Mouse (Mus musculus): ENCODE measurements around the gene Ciao2b. TPM values are rescaled to one million over a fixed set of nuclear protein-coding genes. Genes with fewer than 3 reads are reported as not detected.
"Not testable (repeated sequence)": the region's sequence is repeated elsewhere in the genome, so short reads cannot be mapped to it uniquely, and the experiment has no call there.

The Ciao2b gene
- polyA plus RNA-seq (2014; fragmentation: Nextera tagmentation; extraction: Ambion mirVana): 96.9 and 99.1 TPM in 2 replicates

- H3K9me3 ChIP-seq (ENCODE audit: control insufficient read depth, low read length): no peaks in the 10 kb centered on the region
- no peaks in the 10 kb centered on the region; the same call in 1 of the 2 replicates for H3K36me3 ChIP-seq (ENCODE audit: control insufficient read depth, insufficient read depth, low read length)
- DNase-seq (ENCODE audit: low spot score): peak; percentile 88
- peak within 1 kb of the TSS; percentile 95 for H3K4me2 ChIP-seq (ENCODE audit: low read depth)
- peak within 1 kb of the TSS; percentile 35; the same call in 1 of the 2 replicates for H3K27ac ChIP-seq (ENCODE audit: low read depth, low read length)
- H3K4me3 ChIP-seq (ENCODE audit: low read depth, low read length): peak within 1 kb of the TSS; percentile 85
- under 1% methylated on average over 66 of the region's 66 CpGs for WGBS
- peak; percentile 95 for ATAC-seq (ENCODE audit: insufficient read depth, low FRiP score, low TSS enrichment)
- peak within 1 kb of the TSS; percentile 73 for H3K9ac ChIP-seq (ENCODE audit: low read length)
- H3K27me3 ChIP-seq (ENCODE audit: control insufficient read depth, insufficient read depth, low read length): no peaks in the 10 kb centered on the region
- peaks cover 9% of the 10 kb centered on the region for H3K4me1 ChIP-seq (ENCODE audit: control insufficient read depth, insufficient read depth, low read length)
Measured at GRCm38 (mm10) chr8:104641426-104642323, at the start of gene Ciao2b. Ciao2b (minus strand) TSS chr8:104641965.

DNA sequence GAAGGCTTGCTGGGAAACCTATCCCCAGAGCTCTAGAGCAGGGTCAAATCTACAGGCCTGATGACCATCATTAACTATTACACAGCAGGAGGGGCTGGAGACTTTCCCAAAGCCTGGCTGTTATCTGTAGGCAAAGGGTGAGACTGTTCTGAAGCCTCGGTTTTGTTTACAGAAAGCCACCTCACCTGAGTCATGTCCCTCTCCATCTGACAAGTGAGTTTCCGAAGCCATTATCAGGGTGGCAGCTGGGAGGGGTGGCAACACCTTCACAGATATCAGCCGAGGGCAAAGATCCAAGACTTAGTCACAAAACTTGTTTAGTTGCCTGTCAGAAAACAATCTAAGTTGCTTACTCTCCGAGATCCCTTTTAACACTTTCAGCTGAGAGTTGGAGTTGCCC, 46.7 kb upstream of the Ciao2b start:
- H3K4me2 ChIP-seq (ENCODE audit: low read depth): no peak overlapping the region
- no peaks in the 10 kb centered on the region for H3K36me3 ChIP-seq (ENCODE audit: control insufficient read depth, insufficient read depth, low read length)
- H3K9me3 ChIP-seq (ENCODE audit: control insufficient read depth, low read length): no peaks in the 10 kb centered on the region
- no peak overlapping the region for H3K9ac ChIP-seq (ENCODE audit: low read length)
- ATAC-seq (ENCODE audit: insufficient read depth, low FRiP score, low TSS enrichment) (no peak), DNase-seq (ENCODE audit: low spot score) (no peak)
- H3K4me3 ChIP-seq (ENCODE audit: low read depth, low read length): no peak overlapping the region
- no peaks in the 10 kb centered on the region for H3K27me3 ChIP-seq (ENCODE audit: control insufficient read depth, insufficient read depth, low read length)
- no peak overlapping the region for H3K27ac ChIP-seq (ENCODE audit: low read depth, low read length)
- 71% methylated on average over 4 of the region's 4 CpGs for WGBS
- no peaks in the 10 kb centered on the region for H3K4me1 ChIP-seq (ENCODE audit: control insufficient read depth, insufficient read depth, low read length)

DNA sequence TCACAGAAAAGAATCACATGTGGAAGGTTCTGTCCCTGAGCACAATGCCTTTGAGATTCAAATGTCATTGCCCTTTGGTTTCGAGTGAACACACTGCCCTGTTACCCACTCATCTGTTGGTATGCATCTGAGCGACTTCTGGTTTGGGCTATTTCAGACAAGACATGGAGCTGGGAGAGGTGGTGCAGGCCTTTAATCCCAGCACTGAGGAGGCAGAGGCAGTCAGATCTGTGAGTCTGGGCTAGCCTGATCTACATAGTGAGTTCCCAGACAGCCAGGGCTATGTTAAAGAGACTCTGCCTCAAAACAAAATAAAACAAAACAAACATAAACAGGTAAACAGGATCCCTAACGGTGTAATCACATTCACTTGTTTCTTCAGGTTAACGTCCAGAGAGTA, 13.8 kb upstream of the Ciao2b start:
- H3K4me2 ChIP-seq (ENCODE audit: low read depth): no peak overlapping the region
- 76% methylated on average over 4 of the region's 4 CpGs for WGBS
- H3K4me1 ChIP-seq (ENCODE audit: control insufficient read depth, insufficient read depth, low read length): no peaks in the 10 kb centered on the region
- H3K27ac ChIP-seq (ENCODE audit: low read depth, low read length): no peak overlapping the region
- ATAC-seq (ENCODE audit: insufficient read depth, low FRiP score, low TSS enrichment): no peak
- no peaks in the 10 kb centered on the region for H3K27me3 ChIP-seq (ENCODE audit: control insufficient read depth, insufficient read depth, low read length)
- H3K9ac ChIP-seq (ENCODE audit: low read length): no peak overlapping the region
- no peak for DNase-seq (ENCODE audit: low spot score)
- no peaks in the 10 kb centered on the region for H3K9me3 ChIP-seq (ENCODE audit: control insufficient read depth, low read length)
- H3K4me3 ChIP-seq (ENCODE audit: low read depth, low read length): no peak overlapping the region
- H3K36me3 ChIP-seq (ENCODE audit: control insufficient read depth, insufficient read depth, low read length): no peaks in the 10 kb centered on the region

DNA sequence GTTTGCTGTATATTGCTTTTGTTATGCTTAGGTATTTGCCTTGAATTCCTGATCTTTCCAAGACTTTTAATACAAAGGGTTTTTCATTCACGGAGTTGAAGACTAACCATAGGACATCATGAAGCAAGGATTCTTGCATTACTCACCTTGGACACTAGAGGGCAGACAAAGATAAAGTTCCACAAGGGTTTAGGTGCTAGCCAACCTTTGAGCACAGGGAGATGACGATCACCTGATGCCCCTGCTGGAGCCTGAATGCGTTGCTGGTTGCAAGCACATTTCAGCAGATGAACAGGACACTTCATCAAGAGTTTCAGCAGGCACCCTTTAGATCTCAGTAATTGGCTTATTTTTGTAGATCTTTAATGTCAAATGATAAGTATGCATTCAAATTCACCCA, 13.2 kb upstream of the Ciao2b start:
- peak; percentile 69 for DNase-seq (ENCODE audit: low spot score)
- WGBS: 6% methylated on average over 3 of the region's 3 CpGs
- H3K27me3 ChIP-seq (ENCODE audit: control insufficient read depth, insufficient read depth, low read length): no peaks in the 10 kb centered on the region

GRCm38 (mm10) chr8:104644187-104644586, 2.4 kb upstream of the Ciao2b start:
- not testable (repeated sequence) for H3K4me1 ChIP-seq (ENCODE audit: control insufficient read depth, insufficient read depth, low read length); H3K36me3 ChIP-seq (ENCODE audit: control insufficient read depth, insufficient read depth, low read length); DNase-seq (ENCODE audit: low spot score); H3K9ac ChIP-seq (ENCODE audit: low read length); H3K9me3 ChIP-seq (ENCODE audit: control insufficient read depth, low read length); H3K27ac ChIP-seq (ENCODE audit: low read depth, low read length); H3K27me3 ChIP-seq (ENCODE audit: control insufficient read depth, insufficient read depth, low read length); H3K4me3 ChIP-seq (ENCODE audit: low read depth, low read length); ATAC-seq (ENCODE audit: insufficient read depth, low FRiP score, low TSS enrichment); H3K4me2 ChIP-seq (ENCODE audit: low read depth)
- WGBS: 75% methylated on average over 3 of the region's 3 CpGs

More for the DNA sequence above, 13.2 kb upstream of the Ciao2b start:
- H3K4me3 ChIP-seq (ENCODE audit: low read depth, low read length): no peak overlapping the region
- no peak overlapping the region for H3K4me2 ChIP-seq (ENCODE audit: low read depth)
- H3K4me1 ChIP-seq (ENCODE audit: control insufficient read depth, insufficient read depth, low read length): no peaks in the 10 kb centered on the region
- 0 out of 2 replicates have a peak, but pooled peaks have one; percentile 65 for ATAC-seq (ENCODE audit: insufficient read depth, low FRiP score, low TSS enrichment)
- H3K36me3 ChIP-seq (ENCODE audit: control insufficient read depth, insufficient read depth, low read length): no peaks in the 10 kb centered on the region
- H3K9me3 ChIP-seq (ENCODE audit: control insufficient read depth, low read length): no peaks in the 10 kb centered on the region
- no peak overlapping the region for H3K27ac ChIP-seq (ENCODE audit: low read depth, low read length)
- no peak overlapping the region for H3K9ac ChIP-seq (ENCODE audit: low read length)

DNA sequence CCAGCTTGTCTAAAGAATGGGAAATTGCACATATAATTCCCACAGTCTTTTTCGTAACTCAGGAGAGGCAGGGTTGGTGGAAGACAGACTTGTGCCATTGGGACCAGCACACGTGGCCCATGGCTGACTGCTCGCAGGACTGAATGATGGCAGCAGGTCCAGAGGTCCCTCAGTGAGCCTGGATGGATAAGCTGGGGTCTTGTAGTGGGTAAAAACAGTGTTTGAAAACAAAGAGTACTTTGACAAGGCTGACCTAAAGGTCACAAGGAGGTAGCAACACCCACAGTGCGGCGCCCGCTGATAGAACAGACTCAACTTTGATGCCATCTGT, 524 bp upstream of the Ciao2b start:
- no peak overlapping the region for H3K27ac ChIP-seq (ENCODE audit: low read depth, low read length)

DNA sequence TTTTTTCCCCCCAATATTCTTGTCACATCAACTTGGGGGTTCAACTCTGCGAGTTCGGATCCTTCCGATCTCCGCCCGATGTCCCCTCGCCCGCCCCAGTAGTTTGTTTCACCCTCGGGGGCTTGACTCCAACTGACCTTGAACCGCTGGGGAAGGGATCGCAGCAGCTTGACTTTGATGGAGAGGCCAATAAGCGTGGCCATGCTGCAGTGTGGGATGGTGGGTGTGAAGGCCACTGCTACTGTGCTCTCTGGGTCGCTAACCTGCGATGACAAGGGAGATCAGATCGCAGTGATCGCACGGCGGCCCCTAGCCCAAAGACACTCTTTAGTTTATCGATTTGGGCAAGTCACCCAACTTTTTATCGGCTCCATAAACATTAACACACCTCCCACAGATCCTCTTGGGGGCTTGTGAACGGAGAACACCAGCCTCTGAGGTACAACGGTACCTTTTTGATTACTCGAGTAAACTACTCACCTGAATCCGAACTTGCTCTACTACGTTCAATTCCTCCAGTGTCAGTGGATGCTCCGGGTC, 864 bp downstream of the Ciao2b start:
- Histone ChIP-seq H3K9ac (ENCODE audit: low read length) (peak overlapping the region; percentile 73), H3K4me1 (ENCODE audit: control insufficient read depth, insufficient read depth, low read length) (peaks cover 9% of the 10 kb centered on the region), H3K4me2 (ENCODE audit: low read depth) (peak overlapping the region; percentile 95), H3K4me3 (ENCODE audit: low read depth, low read length) (peak overlapping the region; percentile 85), H3K36me3 (ENCODE audit: control insufficient read depth, insufficient read depth, low read length) (no peaks in the 10 kb centered on the region; the same call in 1 of the 2 replicates), H3K9me3 (ENCODE audit: control insufficient read depth, low read length) (no peaks in the 10 kb centered on the region), H3K27me3 (ENCODE audit: control insufficient read depth, insufficient read depth, low read length) (no peaks in the 10 kb centered on the region), H3K27ac (ENCODE audit: low read depth, low read length) (no peak overlapping the region)
- ATAC-seq (ENCODE audit: insufficient read depth, low FRiP score, low TSS enrichment): no peak
- WGBS: 14% methylated on average over 25 of the region's 25 CpGs
- DNase-seq (ENCODE audit: low spot score): no peak

More for the DNA sequence above, 524 bp upstream of the Ciao2b start:
- no peaks in the 10 kb centered on the region for H3K27me3 ChIP-seq (ENCODE audit: control insufficient read depth, insufficient read depth, low read length)
- 69% methylated on average over 6 of the region's 6 CpGs for WGBS
- H3K36me3 ChIP-seq (ENCODE audit: control insufficient read depth, insufficient read depth, low read length): no peaks in the 10 kb centered on the region; the same call in 1 of the 2 replicates
- H3K4me2 ChIP-seq (ENCODE audit: low read depth): peak overlapping the region; percentile 95
- peak overlapping the region; percentile 73 for H3K9ac ChIP-seq (ENCODE audit: low read length)
- peaks cover 9% of the 10 kb centered on the region for H3K4me1 ChIP-seq (ENCODE audit: control insufficient read depth, insufficient read depth, low read length)
- DNase-seq (ENCODE audit: low spot score): no peak
- H3K4me3 ChIP-seq (ENCODE audit: low read depth, low read length): peak overlapping the region; percentile 85
- ATAC-seq (ENCODE audit: insufficient read depth, low FRiP score, low TSS enrichment): peak; percentile 18
- H3K9me3 ChIP-seq (ENCODE audit: control insufficient read depth, low read length): no peaks in the 10 kb centered on the region

GRCm38 (mm10) chr8:104640241-104640640, 1.5 kb downstream of the Ciao2b start:
- Histone ChIP-seq H3K4me1 (ENCODE audit: control insufficient read depth, insufficient read depth, low read length) (peaks cover 9% of the 10 kb centered on the region), H3K27ac (ENCODE audit: low read depth, low read length) (no peak overlapping the region), H3K4me3 (ENCODE audit: low read depth, low read length) (peak overlapping the region; percentile 85; the same call in 1 of the 2 replicates), H3K4me2 (ENCODE audit: low read depth) (peak overlapping the region; percentile 95), H3K27me3 (ENCODE audit: control insufficient read depth, insufficient read depth, low read length) (no peaks in the 10 kb centered on the region), H3K36me3 (ENCODE audit: control insufficient read depth, insufficient read depth, low read length) (no peaks in the 10 kb centered on the region; the same call in 1 of the 2 replicates), H3K9ac (ENCODE audit: low read length) (no peak overlapping the region; the same call in 1 of the 2 replicates), H3K9me3 (ENCODE audit: control insufficient read depth, low read length) (no peaks in the 10 kb centered on the region)
- 95% methylated on average over 7 of the region's 7 CpGs for WGBS
- no peak for DNase-seq (ENCODE audit: low spot score)
- ATAC-seq (ENCODE audit: insufficient read depth, low FRiP score, low TSS enrichment): no peak
